Mouse (Mus musculus): ENCODE data around the gene Ptp4a2.

- TF ChIP-seq CTCF (IDR thresholded peaks at IDR 0.05; ENCODE audit: extremely low read depth, insufficient read length, insufficient replicate concordance, low read depth, low read length) (no peak), POLR2A (IDR thresholded peaks at IDR 0.05; ENCODE audit: low read depth, low read length) (no peak)
Measured at GRCm38 (mm10) chr4:129880615-129881014, 69.6 kb downstream of the Ptp4a2 start.
